Mouse (Mus musculus) heart, adult 2 months (tissue): ENCODE measurements around the gene 1500011B03Rik.

ENCODE experiments used
- CTCF ChIP-seq: fragments of 200-600 bp; IDR thresholded peaks from 2 replicates; pipeline ENCODE4 v1.8.1; 2022; ENCODE audit warnings: antibody characterized with exemption, mild to moderate bottlenecking, moderate library complexity
- EP300 ChIP-seq: fragments of 200-500 bp; IDR thresholded peaks from 2 replicates; pipeline ENCODE4 v1.6.1; 2011; ENCODE audit warnings: low read depth, low read length, control low read depth; ENCODE audit not compliant: insufficient read depth
- POLR2A ChIP-seq: fragments of 200-500 bp; IDR thresholded peaks from 2 replicates; pipeline ENCODE4 v1.6.1; 2011; ENCODE audit warnings: mild to moderate bottlenecking, low read depth, low read length, control low read depth; ENCODE audit not compliant: insufficient read depth

DNA sequence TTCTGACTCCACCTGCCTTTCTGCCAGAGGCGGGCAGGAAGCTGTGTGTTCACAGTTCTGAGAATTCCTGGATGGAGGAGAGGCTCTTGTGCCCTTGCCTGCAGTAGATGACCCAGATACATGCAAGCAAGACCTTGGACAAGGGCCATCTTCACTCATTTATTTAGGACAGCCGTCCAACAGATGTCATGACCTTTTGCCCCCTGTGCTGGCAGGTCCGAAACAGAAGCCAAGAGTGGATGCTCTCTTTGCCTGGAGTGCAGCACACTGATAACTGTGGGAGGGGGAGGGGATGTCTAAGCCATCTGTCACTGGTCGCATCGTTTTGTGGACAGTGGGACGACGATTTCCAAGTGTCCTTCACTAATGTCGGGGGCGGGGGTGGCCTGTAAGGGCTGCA lies 28.0 kb downstream of the 1500011B03Rik start:
- TF ChIP-seq CTCF (no peak), EP300 (no peak), POLR2A (no peak)
